Mouse (Mus musculus) embryonic facial prominence, embryonic 11.5 days (tissue): Measurements from ENCODE around the gene Rnf144a. TPM values are rescaled to one million over a fixed set of nuclear protein-coding genes. Genes with fewer than 3 reads are reported as not detected.

Experiments
- ATAC-seq: fragments of 200-750 bp; cut with Nextera tagmentation; replicated peaks from 2 replicates; pipeline ENCODE4 v1.8.0; 2017; ENCODE audit warnings: low read depth; ENCODE audit not compliant: insufficient number of reproducible peaks, low FRiP score, low TSS enrichment
- DNase-seq: peaks from one replicate; pipeline ENCODE4 v3.0.0-alpha.2; 2015; ENCODE audit warnings: low spot score
- H3K27ac ChIP-seq: fragments of 300-500 bp; sonication (generic); replicated peaks from 2 replicates; pipeline ENCODE4 v1.5.1; 2014; ENCODE audit warnings: mild to moderate bottlenecking, low read depth, low read length, control low read depth
- H3K27me3 ChIP-seq: fragments of 300-500 bp; sonication (generic); 2 replicates; pipeline ENCODE4 v1.6.1; 2014; ENCODE audit warnings: mild to moderate bottlenecking, low read length, moderate library complexity, mixed read lengths; ENCODE audit not compliant: control insufficient read depth, insufficient read depth
- H3K36me3 ChIP-seq: fragments of 300-500 bp; sonication (generic); replicated peaks from 2 replicates; pipeline ENCODE4 v1.6.1; 2014; ENCODE audit warnings: low read depth, mild to moderate bottlenecking, low read length, moderate library complexity, mixed read lengths; ENCODE audit not compliant: control insufficient read depth, insufficient read depth
- H3K4me1 ChIP-seq: fragments of 300-500 bp; sonication (generic); 2 replicates; pipeline ENCODE4 v1.6.1; 2014; ENCODE audit warnings: low read length, mixed read lengths; ENCODE audit not compliant: control insufficient read depth, insufficient read depth
- H3K4me2 ChIP-seq: fragments of 300-500 bp; sonication (generic); 2 replicates; pipeline ENCODE4 v1.6.1; 2014; ENCODE audit warnings: low read depth, mild to moderate bottlenecking, control low read depth, low read length, moderate library complexity
- H3K4me3 ChIP-seq: fragments of 300-500 bp; sonication (generic); 2 replicates; pipeline ENCODE4 v1.5.1; 2014; ENCODE audit warnings: low read depth, low read length, control low read depth
- H3K9ac ChIP-seq: fragments of 300-500 bp; sonication (generic); replicated peaks from 2 replicates; pipeline ENCODE4 v1.6.1; 2014; ENCODE audit warnings: mild to moderate bottlenecking, control low read depth, low read length
- H3K9me3 ChIP-seq: fragments of 300-500 bp; sonication (generic); replicated peaks from 2 replicates; pipeline ENCODE4 v1.6.1; 2016; ENCODE audit warnings: mild to moderate bottlenecking, low read length, inconsistent platforms, mixed read lengths; ENCODE audit not compliant: control insufficient read depth
- WGBS: fragments of 180-500 bp; shearing (Covaris S2); extraction: QIAGEN DNeasy Blood & Tissue Kit; methylation state at CpG from one replicate; pipeline ENCODE4 v1.1.7; 2014; 5-methylcytosine and 5-hydroxymethylcytosine counted together
- polyA plus RNA-seq: library from polyadenylated mRNA; unstranded; fragments of >200 nt; fragmentation: Nextera tagmentation; extraction: Ambion mirVana; gene quantifications from 2 replicates; pipeline ENCODE4 v1.2.1, GENCODE M21; 2014

Gene Rnf144a
- polyA plus RNA-seq, 1 experiment from 2014 or later = 32.2 TPM

GRCm38 (mm10) chr12:26344408-26344807 lies 70.6 kb downstream of the Rnf144a start:
- H3K4me3 ChIP-seq = no peak overlapping the region
- no peak overlapping the region for H3K9ac ChIP-seq
- 86% methylated on average over 5 of the region's 5 CpGs for whole genome bisulfite sequencing
- H3K27ac ChIP-seq = no peak overlapping the region
- H3K36me3 ChIP-seq = no peaks in the 10 kb centered on the region
- no peak overlapping the region for H3K4me2 ChIP-seq
- no peaks in the 10 kb centered on the region for H3K4me1 ChIP-seq
- no peaks in the 10 kb centered on the region for H3K9me3 ChIP-seq
- DNase-seq (no peak), ATAC-seq (no peak)
- no peaks in the 10 kb centered on the region for H3K27me3 ChIP-seq

GRCm38 (mm10) chr12:26343131-26343530 lies 71.9 kb downstream of the Rnf144a start:
- no peak overlapping the region for H3K9ac ChIP-seq
- DNase-seq (no peak), ATAC-seq (no peak)
- no peaks in the 10 kb centered on the region for H3K9me3 ChIP-seq
- H3K4me2 ChIP-seq = no peak overlapping the region
- H3K27me3 ChIP-seq = no peaks in the 10 kb centered on the region
- no peak overlapping the region for H3K4me3 ChIP-seq
- H3K36me3 ChIP-seq = 0 out of 2 replicates have a peak, but pooled peaks cover 3% of the 10 kb centered on the region
- H3K4me1 ChIP-seq = no peaks in the 10 kb centered on the region
- H3K27ac ChIP-seq = no peak overlapping the region
- 76% methylated on average over 2 of the region's 2 CpGs for WGBS

GRCm38 (mm10) chr12:26342663-26343062 lies 72.4 kb downstream of the Rnf144a start:
- no peaks in the 10 kb centered on the region for H3K9me3 ChIP-seq
- ATAC-seq (no peak), DNase-seq (no peak)
- 75% methylated on average over 3 of the region's 3 CpGs for WGBS
- H3K27me3 ChIP-seq = no peaks in the 10 kb centered on the region
- H3K27ac ChIP-seq = no peak overlapping the region
- H3K4me1 ChIP-seq = no peaks in the 10 kb centered on the region
- no peak overlapping the region for H3K9ac ChIP-seq
- 0 out of 2 replicates have a peak, but pooled peaks cover 5% of the 10 kb centered on the region for H3K36me3 ChIP-seq
- no peak overlapping the region for H3K4me2 ChIP-seq
- no peak overlapping the region for H3K4me3 ChIP-seq

GRCm38 (mm10) chr12:26342086-26342485 lies 73.0 kb downstream of the Rnf144a start:
- H3K27me3 ChIP-seq = no peaks in the 10 kb centered on the region
- H3K27ac ChIP-seq = no peak overlapping the region
- no peak overlapping the region for H3K9ac ChIP-seq
- H3K36me3 ChIP-seq = 0 out of 2 replicates have a peak, but pooled peaks cover 5% of the 10 kb centered on the region
- H3K9me3 ChIP-seq = no peaks in the 10 kb centered on the region
- ATAC-seq (no peak), DNase-seq (no peak)
- H3K4me3 ChIP-seq = no peak overlapping the region
- H3K4me1 ChIP-seq = no peaks in the 10 kb centered on the region
- 70% methylated on average over 4 of the region's 4 CpGs for WGBS
- no peak overlapping the region for H3K4me2 ChIP-seq

GRCm38 (mm10) chr12:26340621-26341020 lies 74.4 kb downstream of the Rnf144a start:
- H3K36me3 ChIP-seq = 0 out of 2 replicates have a peak, but pooled peaks cover 5% of the 10 kb centered on the region
- 97% methylated on average over 4 of the region's 4 CpGs for WGBS

GRCm38 (mm10) chr12:26339886-26340285 lies 75.2 kb downstream of the Rnf144a start:
- Histone ChIP-seq H3K27me3 (no peaks in the 10 kb centered on the region), H3K9me3 (no peaks in the 10 kb centered on the region), H3K9ac (no peak overlapping the region), H3K36me3 (0 out of 2 replicates have a peak, but pooled peaks cover 5% of the 10 kb centered on the region), H3K4me2 (no peak overlapping the region), H3K4me1 (no peaks in the 10 kb centered on the region), H3K4me3 (no peak overlapping the region), H3K27ac (no peak overlapping the region)
- ATAC-seq = no peak
- DNase-seq = no peak

More at GRCm38 (mm10) chr12:26340621-26341020, 74.4 kb downstream of the Rnf144a start:
- H3K4me1 ChIP-seq = no peaks in the 10 kb centered on the region
- ATAC-seq (no peak), DNase-seq (no peak)
- no peak overlapping the region for H3K4me3 ChIP-seq
- no peak overlapping the region for H3K9ac ChIP-seq
- H3K4me2 ChIP-seq = no peak overlapping the region
- H3K9me3 ChIP-seq = no peaks in the 10 kb centered on the region
- no peak overlapping the region for H3K27ac ChIP-seq
- H3K27me3 ChIP-seq = no peaks in the 10 kb centered on the region

GRCm38 (mm10) chr12:26339181-26339580 lies 75.9 kb downstream of the Rnf144a start:
- H3K4me2 ChIP-seq = no peak overlapping the region
- H3K9me3 ChIP-seq = no peaks in the 10 kb centered on the region
- no peak overlapping the region for H3K27ac ChIP-seq
- DNase-seq (no peak), ATAC-seq (no peak)
- WGBS = 91% methylated on average over 8 of the region's 8 CpGs
- H3K4me1 ChIP-seq = no peaks in the 10 kb centered on the region
- no peaks in the 10 kb centered on the region for H3K27me3 ChIP-seq
- H3K9ac ChIP-seq = no peak overlapping the region
- H3K36me3 ChIP-seq = 0 out of 2 replicates have a peak, but pooled peaks cover 5% of the 10 kb centered on the region
- no peak overlapping the region for H3K4me3 ChIP-seq

GRCm38 (mm10) chr12:26333678-26334077 lies 81.4 kb downstream of the Rnf144a start:
- Histone ChIP-seq H3K27ac (no peak overlapping the region), H3K27me3 (no peaks in the 10 kb centered on the region), H3K9me3 (no peaks in the 10 kb centered on the region), H3K36me3 (0 out of 2 replicates have a peak, but pooled peaks cover 2% of the 10 kb centered on the region), H3K4me2 (no peak overlapping the region), H3K9ac (no peak overlapping the region), H3K4me3 (no peak overlapping the region), H3K4me1 (no peaks in the 10 kb centered on the region)
- ATAC-seq = no peak
- no peak for DNase-seq
- WGBS = 82% methylated on average over 1 of the region's 1 CpGs
